In genomic region chr16:46416177-46416576, GRCm38 (mm10) we compare ENCODE assay signal across 19 mouse cellular contexts.
A peak's percentile ranks its signal among the peaks of the same experiment; 100 is the strongest.
DNase-seq lines count a peak whose midpoint lies in the region; ATAC-seq and TF ChIP-seq lines count a peak whose summit lies in the region.
"Had no signal": no experiment of that assay in that cellular context is flagged by ENCODE, and none has a peak within 500 bp of the region (broad histone marks: within the 10 kb centered on the region; RNA-seq: fewer than 3 reads in every experiment).

No protein-coding gene starts in this region.

- ATAC-seq in kidney, embryonic 16.5 days (ENCODE audit: low FRiP score, low TSS enrichment) = no peak
- ATAC-seq in cerebellum, adult (ENCODE audit: insufficient number of reproducible peaks, low FRiP score, low TSS enrichment) = no peak
- ATAC-seq: forebrain, embryonic 15.5 days had no signal

- H3K4me2 ChIP-seq in kidney, embryonic 16.5 days (replicated peaks; ENCODE audit: low read depth, low read length) = no peak overlapping the region
- H3K4me2 ChIP-seq: embryonic facial prominence, embryonic 12.5 days; forebrain, embryonic 15.5 days; hindbrain, embryonic 12.5 days had no signal

- DNase-seq in kidney, adult 18-20 months = peak; percentile 65
- no peak for DNase-seq in testis, postnatal 10 days (ENCODE audit: low spot score)
- DNase-seq in kidney, postnatal 25 days = peak; percentile 66 to 77
- DNase-seq in cerebellum, adult 11 months = no peak
- DNase-seq in cerebellum, postnatal 4 days (ENCODE audit: low spot score in 2 of 2) = no peak
- DNase-seq: adrenal gland, postnatal 10 days; cerebellum, adult 2 months; cerebellum, postnatal 14 days; gastrocnemius, postnatal 36 days; heart, adult 18-20 months; heart, postnatal 10 days; heart, postnatal 4 days had no signal

- TF ChIP-seq CTCF in testis, adult 2 months (IDR thresholded peaks at IDR 0.05; ENCODE audit: control insufficient read depth, insufficient read depth, insufficient replicate concordance, low read depth, low read length) = no peak

- no peak overlapping the region for H3K9ac ChIP-seq in kidney, embryonic 16.5 days (replicated peaks; ENCODE audit: low read length)
- H3K9ac ChIP-seq: embryonic facial prominence, embryonic 12.5 days; forebrain, embryonic 15.5 days; hindbrain, embryonic 12.5 days had no signal

- H3K27me3 ChIP-seq in kidney, embryonic 16.5 days (ENCODE audit: insufficient read depth, low read length) = no peaks in the 10 kb centered on the region
- no peaks in the 10 kb centered on the region for H3K27me3 ChIP-seq in testis, adult 2 months (ENCODE audit: control insufficient read depth, insufficient read depth, low read length)
- H3K27me3 ChIP-seq: embryonic facial prominence, embryonic 12.5 days; forebrain, embryonic 15.5 days; hindbrain, embryonic 12.5 days had no signal

- no peak overlapping the region for H3K4me3 ChIP-seq in kidney, embryonic 16.5 days (ENCODE audit: low read length)
- H3K4me3 ChIP-seq in testis, adult 2 months (ENCODE audit: control insufficient read depth, low read depth, low read length) = peak overlapping the region; percentile 39
- H3K4me3 ChIP-seq: embryonic facial prominence, embryonic 12.5 days; forebrain, embryonic 15.5 days; heart, embryonic 10.5 days; hindbrain, embryonic 12.5 days had no signal

- 90% methylated on average over 3 of the region's 3 CpGs for WGBS in kidney, embryonic 16.5 days

- peaks cover 14% of the 10 kb centered on the region; the same call in 1 of the 2 replicates for H3K36me3 ChIP-seq in kidney, embryonic 16.5 days (ENCODE audit: insufficient read depth, low read length)
- no peaks in the 10 kb centered on the region for H3K36me3 ChIP-seq in testis, adult 2 months (ENCODE audit: control insufficient read depth, insufficient read depth, low read length)
- H3K36me3 ChIP-seq: hindbrain, embryonic 12.5 days had no signal

- no peak for TF ChIP-seq POLR2A in testis, adult 2 months (IDR thresholded peaks at IDR 0.05; ENCODE audit: control insufficient read depth, low read depth, low read length)

- 0 out of 2 replicates have a peak, but pooled peaks cover 4% of the 10 kb centered on the region for H3K9me3 ChIP-seq in kidney, embryonic 16.5 days (ENCODE audit: low read length)
- H3K9me3 ChIP-seq: embryonic facial prominence, embryonic 12.5 days; forebrain, embryonic 15.5 days; heart, embryonic 10.5 days; hindbrain, embryonic 12.5 days had no signal

- H3K27ac ChIP-seq in kidney, embryonic 16.5 days (ENCODE audit: low read length) = no peak overlapping the region
- no peak overlapping the region for H3K27ac ChIP-seq in testis, adult 2 months (ENCODE audit: control insufficient read depth, insufficient read depth, low read depth, low read length)
- H3K27ac ChIP-seq: embryonic facial prominence, embryonic 12.5 days; forebrain, embryonic 15.5 days; heart, embryonic 10.5 days; hindbrain, embryonic 12.5 days had no signal

- H3K4me1 ChIP-seq in kidney, embryonic 16.5 days (ENCODE audit: insufficient read depth, low read length) = no peaks in the 10 kb centered on the region
- no peaks in the 10 kb centered on the region for H3K4me1 ChIP-seq in testis, adult 2 months (ENCODE audit: control insufficient read depth, insufficient read depth, low read length)
- H3K4me1 ChIP-seq: embryonic facial prominence, embryonic 12.5 days; forebrain, embryonic 15.5 days; hindbrain, embryonic 12.5 days had no signal

Comparison
In these comparisons a context has a peak if more than half of its experiments do, and no peak if none do; other contexts are left out.
1. DNase-seq: peak in kidney, adult 18-20 months (single experiment) and kidney, postnatal 25 days (2 of 2); none in testis, postnatal 10 days (single experiment), cerebellum, adult 11 months (single experiment) and cerebellum, postnatal 4 days (0 of 2).